Comparison of ENCODE assay signal across 1 mouse cellular context in the genomic region with DNA sequence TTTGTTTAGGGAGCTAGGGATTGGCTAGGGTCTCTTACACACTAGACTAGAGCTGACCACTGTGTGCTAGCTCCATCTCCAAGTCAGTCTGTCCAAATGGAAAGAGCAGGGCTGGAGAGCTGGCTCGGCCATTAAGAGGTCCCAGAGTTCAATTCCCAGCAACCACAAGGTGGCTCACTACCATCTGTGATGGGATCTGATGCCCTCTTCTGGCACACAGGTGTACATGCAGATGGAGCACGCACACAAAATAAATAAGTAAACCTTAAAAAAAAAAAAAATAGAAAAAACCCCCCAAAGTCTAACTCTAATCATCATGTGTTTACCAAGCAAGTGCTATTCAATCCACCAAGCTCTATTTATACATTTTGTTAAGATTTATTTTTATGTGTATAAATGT.
TF ChIP-seq lines count a peak whose summit lies in the region.

No protein-coding gene starts in this region.

TF ChIP-seq in ES-E14, 5 proteins besides CTCF, POLR2A, EP300 and RAD21:
- no peak for TF ChIP-seq CHD2 (IDR thresholded peaks at IDR 0.05; ENCODE audit: low read depth, low read length)
- no peak for TF ChIP-seq MAFK (IDR thresholded peaks at IDR 0.05; ENCODE audit: insufficient read depth, low read depth, low read length)
- peak; percentile 53; the same call in 1 of the 2 replicates for TF ChIP-seq ZC3H11A (IDR thresholded peaks at IDR 0.05; ENCODE audit: borderline replicate concordance, low read depth, low read length)
- TF ChIP-seq ZNF384 (IDR thresholded peaks at IDR 0.05; ENCODE audit: low read depth, low read length): peak; percentile 94
- peak; percentile 31; the same call in 1 of the 2 replicates for TF ChIP-seq HCFC1 (IDR thresholded peaks at IDR 0.05; ENCODE audit: borderline replicate concordance, insufficient read depth, low read length)
